Mouse (Mus musculus) neural tube, embryonic 11.5 days (tissue): Measurements from ENCODE around the gene Nhsl1. TPM values are rescaled to one million over a fixed set of nuclear protein-coding genes. Genes with fewer than 3 reads are reported as not detected.

ENCODE experiments used
- ATAC-seq: fragments of 200-750 bp; cut with Nextera tagmentation; 2 replicates; pipeline ENCODE4 v1.8.0; 2017; ENCODE audit warnings: moderate number of reproducible peaks, mild to moderate bottlenecking, moderate TSS enrichment, moderate library complexity; ENCODE audit not compliant: insufficient read depth, low FRiP score, low TSS enrichment
- DNase-seq: peaks from one replicate; pipeline ENCODE4 v3.0.0-alpha.2; 2015; ENCODE audit warnings: low spot score
- H3K27ac ChIP-seq: fragments of 300-500 bp; sonication (generic); 2 replicates; pipeline ENCODE4 v1.5.1; 2014; ENCODE audit warnings: low read depth, mild to moderate bottlenecking, low read length
- H3K27me3 ChIP-seq: fragments of 300-500 bp; sonication (generic); 2 replicates; pipeline ENCODE4 v1.6.1; 2014; ENCODE audit warnings: mild to moderate bottlenecking, low read length, mixed read lengths; ENCODE audit not compliant: control insufficient read depth, insufficient read depth
- H3K36me3 ChIP-seq: fragments of 300-500 bp; sonication (generic); 2 replicates; pipeline ENCODE4 v1.6.1; 2014; ENCODE audit warnings: mild to moderate bottlenecking, low read length, moderate library complexity, mixed read lengths; ENCODE audit not compliant: control insufficient read depth, insufficient read depth
- H3K4me1 ChIP-seq: fragments of 300-500 bp; sonication (generic); 2 replicates; pipeline ENCODE4 v1.6.1; 2014; ENCODE audit warnings: low read length, mixed read lengths; ENCODE audit not compliant: control insufficient read depth, insufficient read depth
- H3K4me2 ChIP-seq: fragments of 300-500 bp; sonication (generic); 2 replicates; pipeline ENCODE4 v1.6.1; 2014; ENCODE audit warnings: low read depth, mild to moderate bottlenecking, moderate library complexity
- H3K4me3 ChIP-seq: fragments of 300-500 bp; sonication (generic); 2 replicates; pipeline ENCODE4 v1.5.1; 2014; ENCODE audit warnings: low read depth, low read length
- H3K9ac ChIP-seq: fragments of 300-500 bp; sonication (generic); 2 replicates; pipeline ENCODE4 v1.6.1; 2014; ENCODE audit warnings: mild to moderate bottlenecking, low read length
- H3K9me3 ChIP-seq: fragments of 300-500 bp; sonication (generic); 2 replicates; pipeline ENCODE4 v1.6.1; 2016; ENCODE audit warnings: low read length; ENCODE audit not compliant: control insufficient read depth
- WGBS: fragments of 180-500 bp; shearing (Covaris S2); extraction: QIAGEN DNeasy Blood & Tissue Kit; methylation state at CpG from one replicate; pipeline ENCODE4 v1.1.7; 2014; 5-methylcytosine and 5-hydroxymethylcytosine counted together
- polyA plus RNA-seq: library from polyadenylated mRNA; unstranded; fragments of >200 nt; fragmentation: Nextera tagmentation; extraction: Ambion mirVana; gene quantifications from 2 replicates; pipeline ENCODE4 v1.2.1, GENCODE M21; 2014

Nhsl1 gene
- polyA plus RNA-seq, 1 experiment from 2014 or later, result 19.6 TPM

- no peak for ATAC-seq
These were observed 164.9 kb downstream of the Nhsl1 start for GRCm38 (mm10) chr10:18483658-18484057.

GRCm38 (mm10) chr10:18484731-18485130, 165.9 kb downstream of the Nhsl1 start:
- Histone ChIP-seq H3K4me1 (peaks cover 13% of the 10 kb centered on the region), H3K36me3 (no peaks in the 10 kb centered on the region), H3K4me2 (no peak overlapping the region), H3K4me3 (no peak overlapping the region), H3K27ac (no peak overlapping the region), H3K9ac (no peak overlapping the region), H3K27me3 (no peaks in the 10 kb centered on the region), H3K9me3 (no peaks in the 10 kb centered on the region)
- ATAC-seq (no peak), DNase-seq (no peak)
- 95% methylated on average over 5 of the region's 5 CpGs for WGBS

More at GRCm38 (mm10) chr10:18483658-18484057, 164.9 kb downstream of the Nhsl1 start:
- no peak overlapping the region for H3K4me2 ChIP-seq
- H3K27me3 ChIP-seq, result no peaks in the 10 kb centered on the region
- H3K9me3 ChIP-seq, result no peaks in the 10 kb centered on the region
- no peaks in the 10 kb centered on the region for H3K36me3 ChIP-seq
- peaks cover 13% of the 10 kb centered on the region for H3K4me1 ChIP-seq
- no peak overlapping the region for H3K4me3 ChIP-seq
- no peak overlapping the region for H3K27ac ChIP-seq
- WGBS, result 73% methylated on average over 3 of the region's 3 CpGs
- no peak for DNase-seq
- no peak overlapping the region for H3K9ac ChIP-seq

- no peaks in the 10 kb centered on the region for H3K27me3 ChIP-seq
- H3K27ac ChIP-seq, result no peak overlapping the region
- no peak overlapping the region for H3K4me3 ChIP-seq
- 78% methylated on average over 7 of the region's 7 CpGs for WGBS
- H3K36me3 ChIP-seq, result no peaks in the 10 kb centered on the region
- no peaks in the 10 kb centered on the region for H3K4me1 ChIP-seq
- ATAC-seq (no peak), DNase-seq (no peak)
- H3K4me2 ChIP-seq, result no peak overlapping the region
- no peak overlapping the region for H3K9ac ChIP-seq
- H3K9me3 ChIP-seq, result no peaks in the 10 kb centered on the region
These were observed 169.5 kb downstream of the Nhsl1 start for GRCm38 (mm10) chr10:18488239-18488803.

- DNase-seq (no peak), ATAC-seq (no peak)
- H3K36me3 ChIP-seq, result no peaks in the 10 kb centered on the region
- no peak overlapping the region for H3K9ac ChIP-seq
- 87% methylated on average over 10 of the region's 10 CpGs for whole genome bisulfite sequencing
- no peaks in the 10 kb centered on the region for H3K4me1 ChIP-seq
- H3K27me3 ChIP-seq, result no peaks in the 10 kb centered on the region
- no peak overlapping the region for H3K4me2 ChIP-seq
- no peaks in the 10 kb centered on the region for H3K9me3 ChIP-seq
- H3K4me3 ChIP-seq, result no peak overlapping the region
- H3K27ac ChIP-seq, result no peak overlapping the region
These were observed 171.2 kb downstream of the Nhsl1 start for GRCm38 (mm10) chr10:18489936-18490335.

- 83% methylated on average over 4 of the region's 4 CpGs for WGBS
- no peak overlapping the region for H3K4me3 ChIP-seq
These were observed 173.2 kb downstream of the Nhsl1 start for GRCm38 (mm10) chr10:18491952-18492351.

GRCm38 (mm10) chr10:18493010-18493894, 174.5 kb downstream of the Nhsl1 start:
- Histone ChIP-seq H3K27ac (no peak overlapping the region), H3K9me3 (no peaks in the 10 kb centered on the region), H3K9ac (no peak overlapping the region), H3K36me3 (no peaks in the 10 kb centered on the region), H3K4me3 (no peak overlapping the region), H3K4me1 (no peaks in the 10 kb centered on the region), H3K27me3 (no peaks in the 10 kb centered on the region), H3K4me2 (no peak overlapping the region)
- ATAC-seq (no peak), DNase-seq (no peak)
- WGBS, result 92% methylated on average over 11 of the region's 11 CpGs

More at GRCm38 (mm10) chr10:18491952-18492351, 173.2 kb downstream of the Nhsl1 start:
- Histone ChIP-seq H3K9ac (no peak overlapping the region), H3K4me1 (no peaks in the 10 kb centered on the region), H3K27me3 (no peaks in the 10 kb centered on the region), H3K4me2 (no peak overlapping the region), H3K36me3 (no peaks in the 10 kb centered on the region), H3K27ac (no peak overlapping the region), H3K9me3 (no peaks in the 10 kb centered on the region)
- ATAC-seq (no peak), DNase-seq (no peak)

- Histone ChIP-seq H3K4me1 (no peaks in the 10 kb centered on the region), H3K4me2 (no peak overlapping the region), H3K9ac (no peak overlapping the region), H3K4me3 (no peak overlapping the region), H3K36me3 (no peaks in the 10 kb centered on the region), H3K27ac (no peak overlapping the region), H3K9me3 (no peaks in the 10 kb centered on the region), H3K27me3 (no peaks in the 10 kb centered on the region)
- 57% methylated on average over 7 of the region's 7 CpGs for WGBS
- DNase-seq, result no peak
- ATAC-seq, result no peak
These were observed 175.5 kb downstream of the Nhsl1 start for GRCm38 (mm10) chr10:18494249-18494648.

GRCm38 (mm10) chr10:18497066-18497465, 178.3 kb downstream of the Nhsl1 start:
- WGBS, result 82% methylated on average over 7 of the region's 7 CpGs
- no peak overlapping the region for H3K27ac ChIP-seq

GRCm38 (mm10) chr10:18501997-18502396, 183.2 kb downstream of the Nhsl1 start:
- WGBS, result 50% methylated on average over 3 of the region's 3 CpGs
- Histone ChIP-seq H3K36me3 (peaks cover 2% of the 10 kb centered on the region; the same call in 1 of the 2 replicates), H3K4me1 (peaks cover 5% of the 10 kb centered on the region; the same call in 1 of the 2 replicates), H3K4me2 (no peak overlapping the region), H3K27me3 (no peaks in the 10 kb centered on the region), H3K9ac (no peak overlapping the region), H3K9me3 (no peaks in the 10 kb centered on the region), H3K27ac (no peak overlapping the region), H3K4me3 (no peak overlapping the region)
- DNase-seq, result no peak
- ATAC-seq, result no peak

More at GRCm38 (mm10) chr10:18497066-18497465, 178.3 kb downstream of the Nhsl1 start:
- Histone ChIP-seq H3K4me1 (no peaks in the 10 kb centered on the region), H3K36me3 (peaks cover 2% of the 10 kb centered on the region; the same call in 1 of the 2 replicates), H3K4me2 (no peak overlapping the region), H3K27me3 (no peaks in the 10 kb centered on the region), H3K4me3 (no peak overlapping the region), H3K9me3 (no peaks in the 10 kb centered on the region), H3K9ac (no peak overlapping the region)
- DNase-seq (no peak), ATAC-seq (no peak)
